Mouse (Mus musculus): ENCODE measurements around the gene Rpl27.

DNA sequence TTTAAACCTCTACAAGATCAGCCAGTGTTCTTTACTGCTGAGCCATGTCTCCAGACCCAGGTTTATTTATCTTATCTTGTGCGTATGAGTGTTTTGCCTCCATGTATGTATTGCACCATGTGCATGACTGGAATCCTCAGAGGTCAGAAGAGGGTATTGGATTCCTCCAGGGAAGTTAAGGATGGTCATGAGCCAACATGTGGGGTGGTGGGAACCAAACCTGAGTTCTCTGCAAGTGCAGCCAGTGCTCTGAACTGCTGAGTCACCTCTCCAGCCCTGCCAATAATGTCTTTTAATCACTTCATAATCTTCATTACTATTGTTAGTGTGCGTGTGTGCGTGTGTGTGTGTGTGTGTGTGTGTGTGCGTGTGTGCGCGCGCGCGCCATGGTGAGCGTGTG is 9.4 kb downstream of the Rpl27 start:
- no peak for TF ChIP-seq CTCF (IDR thresholded peaks at IDR 0.05; ENCODE audit: low read depth)
- TF ChIP-seq EP300 (optimal IDR thresholded peaks at IDR 0.05), result no peak
